In the genomic region with DNA sequence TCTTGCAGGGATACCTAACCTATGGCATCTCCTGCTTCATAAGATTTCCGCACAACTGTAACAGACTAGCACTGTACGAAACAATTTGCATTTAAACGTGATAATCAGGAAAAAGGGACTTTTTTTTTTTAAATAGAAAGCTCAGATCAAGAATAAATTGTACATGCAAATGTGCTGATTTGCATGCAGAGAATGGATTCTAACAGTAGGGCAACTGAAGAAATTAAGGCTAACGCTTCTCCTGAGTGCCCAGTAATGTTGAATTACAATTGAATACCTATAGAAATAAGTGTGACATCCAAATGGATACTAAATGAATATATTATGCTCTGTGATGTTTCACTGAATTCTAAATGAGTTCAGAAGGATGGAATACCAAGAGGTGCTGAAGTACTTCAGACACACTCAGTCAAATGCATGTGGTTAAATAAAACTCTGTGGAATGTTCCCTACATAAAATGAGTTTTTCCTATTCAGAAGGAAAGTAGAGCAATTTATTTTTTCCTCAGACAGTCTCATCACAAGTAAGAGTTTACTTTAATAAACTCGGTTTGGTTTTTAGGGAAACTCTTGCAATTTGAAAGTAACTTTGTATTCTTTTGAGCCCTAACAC, we compare ENCODE assay signal across 26 mouse cellular contexts.
"Had no signal": no experiment of that assay in that cellular context is flagged by ENCODE, and none has a peak within 500 bp of the region (broad histone marks: within the 10 kb centered on the region; RNA-seq: fewer than 3 reads in every experiment).

No protein-coding gene starts in this region.

- ATAC-seq: hindbrain, embryonic 16.5 days; intestine, embryonic 16.5 days; liver, postnatal 0 days had no signal

- H3K36me3 ChIP-seq: heart, embryonic 10.5 days; heart, embryonic 12.5 days; hindbrain, embryonic 10.5 days; hindbrain, embryonic 12.5 days; limb, embryonic 10.5 days; limb, embryonic 12.5 days; liver, embryonic 13.5 days; liver, embryonic 15.5 days had no signal

- H3K9me3 ChIP-seq: heart, embryonic 10.5 days; heart, embryonic 12.5 days; hindbrain, embryonic 10.5 days; hindbrain, embryonic 12.5 days; limb, embryonic 10.5 days; limb, embryonic 12.5 days; liver, embryonic 13.5 days; liver, embryonic 15.5 days had no signal

- H3K9ac ChIP-seq: heart, embryonic 12.5 days; hindbrain, embryonic 12.5 days; hindbrain, embryonic 14.5 days; limb, embryonic 12.5 days; liver, embryonic 13.5 days; liver, embryonic 15.5 days; liver, postnatal 0 days had no signal

- H3K27me3 ChIP-seq: heart, embryonic 12.5 days; hindbrain, embryonic 12.5 days; limb, embryonic 12.5 days; liver, embryonic 13.5 days; liver, embryonic 15.5 days had no signal

- H3K4me3 ChIP-seq: heart, embryonic 10.5 days; heart, embryonic 12.5 days; hindbrain, embryonic 10.5 days; hindbrain, embryonic 12.5 days; layer of hippocampus, adult 2 months; left cerebral cortex, adult 2 months; limb, embryonic 10.5 days; limb, embryonic 12.5 days; liver, embryonic 13.5 days; liver, embryonic 15.5 days had no signal

- H3K4me2 ChIP-seq: heart, embryonic 12.5 days; hindbrain, embryonic 12.5 days; hindbrain, embryonic 14.5 days; limb, embryonic 12.5 days; liver, embryonic 11.5 days; liver, embryonic 13.5 days; liver, embryonic 15.5 days had no signal

- H3K27ac ChIP-seq: heart, embryonic 10.5 days; hindbrain, embryonic 10.5 days; hindbrain, embryonic 12.5 days; hindbrain, embryonic 14.5 days; layer of hippocampus, adult 2 months; left cerebral cortex, adult 2 months; limb, embryonic 10.5 days; limb, embryonic 12.5 days; liver, embryonic 13.5 days; liver, embryonic 15.5 days had no signal

- H3K4me1 ChIP-seq: heart, embryonic 10.5 days; heart, embryonic 12.5 days; hindbrain, embryonic 10.5 days; hindbrain, embryonic 12.5 days; limb, embryonic 10.5 days; limb, embryonic 12.5 days; liver, embryonic 13.5 days; liver, embryonic 15.5 days had no signal

- DNase-seq: gastrocnemius, postnatal 10 days; gastrocnemius, postnatal 25 days; heart, adult 18-20 months; heart, postnatal 10 days; heart, postnatal 4 days; kidney, adult 11 months; kidney, adult 2 months; kidney, postnatal 10 days; kidney, postnatal 25 days; kidney, postnatal 4 days; liver; liver, embryonic 13.5 days; liver, postnatal 0 days had no signal
